Mouse (Mus musculus) testis, adult 2 months (tissue): ENCODE measurements at regions not wholly inside any gene's neighbourhood (a gene's known extent, or its start where the extent isn't known, plus 50 kb on each side); places are given as distances from the start of the nearest gene placed in this dataset.

Source experiments
- CTCF ChIP-seq: fragments of 200-500 bp; IDR thresholded peaks from 2 replicates; pipeline ENCODE4 v1.5.1; 2012; ENCODE audit warnings: low read depth, mild to moderate bottlenecking, inconsistent platforms, low read length, moderate library complexity; ENCODE audit not compliant: control insufficient read depth, insufficient read depth, insufficient replicate concordance
- POLR2A ChIP-seq: fragments of 200-500 bp; IDR thresholded peaks from 2 replicates; pipeline ENCODE4 v1.6.1; 2012; ENCODE audit warnings: low read depth, mild to moderate bottlenecking, inconsistent platforms, low read length, moderate library complexity; ENCODE audit not compliant: control insufficient read depth

GRCm38 (mm10) chr5:128549811-128550210 is 50.8 kb upstream of the Fzd10 start:
- TF ChIP-seq CTCF (no peak), POLR2A (no peak)
